Mouse (Mus musculus) testis, adult 2 months (tissue): ENCODE data around the gene Rasa3.

Source experiments
- CTCF ChIP-seq: fragments of 200-500 bp; IDR thresholded peaks from 2 replicates; pipeline ENCODE4 v1.5.1; 2012; ENCODE audit warnings: low read depth, mild to moderate bottlenecking, inconsistent platforms, low read length, moderate library complexity; ENCODE audit not compliant: control insufficient read depth, insufficient read depth, insufficient replicate concordance
- POLR2A ChIP-seq: fragments of 200-500 bp; IDR thresholded peaks from 2 replicates; pipeline ENCODE4 v1.6.1; 2012; ENCODE audit warnings: low read depth, mild to moderate bottlenecking, inconsistent platforms, low read length, moderate library complexity; ENCODE audit not compliant: control insufficient read depth

GRCm38 (mm10) chr8:13623038-13623750 lies 54.2 kb downstream of the Rasa3 start:
- TF ChIP-seq POLR2A: no peak
- no peak for TF ChIP-seq CTCF
